Mouse (Mus musculus) large intestine, adult 2 months (tissue): ENCODE measurements at regions not wholly inside any gene's neighbourhood (a gene's known extent, or its start where the extent isn't known, plus 50 kb on each side); places are given as distances from the start of the nearest gene placed in this dataset.

Experiments
- DNase-seq: peaks from one replicate; pipeline ENCODE4 v3.0.0-alpha.2; 2012; ENCODE audit warnings: low read depth, low spot score
- WGBS: fragments of 180-500 bp; shearing (Covaris S2); methylation state at CpG from one replicate; pipeline ENCODE4 v1.1.7; 2018; 5-methylcytosine and 5-hydroxymethylcytosine counted together

DNA sequence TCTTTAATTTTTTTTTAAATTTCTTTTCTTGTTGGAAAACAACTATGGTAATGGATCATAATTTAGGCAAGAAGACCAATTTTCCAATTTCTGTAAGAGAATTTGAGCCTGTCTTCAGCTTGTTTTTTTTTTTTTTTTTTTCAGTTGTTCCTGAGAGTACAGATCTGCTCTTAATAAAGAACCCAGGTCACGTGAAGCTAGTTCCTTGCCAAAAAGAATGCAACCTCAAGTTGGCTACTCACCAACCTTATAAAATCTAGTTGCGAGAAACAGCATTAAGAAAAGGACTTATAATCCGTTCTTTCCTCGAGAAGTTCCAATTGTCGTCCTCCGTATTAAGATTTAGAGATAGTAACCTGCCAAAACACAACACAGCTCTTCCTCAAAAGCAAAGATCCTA lies 58.3 kb upstream of the Intu start:
- no peak for DNase-seq
- WGBS, result 76% methylated on average over 6 of the region's 6 CpGs

DNA sequence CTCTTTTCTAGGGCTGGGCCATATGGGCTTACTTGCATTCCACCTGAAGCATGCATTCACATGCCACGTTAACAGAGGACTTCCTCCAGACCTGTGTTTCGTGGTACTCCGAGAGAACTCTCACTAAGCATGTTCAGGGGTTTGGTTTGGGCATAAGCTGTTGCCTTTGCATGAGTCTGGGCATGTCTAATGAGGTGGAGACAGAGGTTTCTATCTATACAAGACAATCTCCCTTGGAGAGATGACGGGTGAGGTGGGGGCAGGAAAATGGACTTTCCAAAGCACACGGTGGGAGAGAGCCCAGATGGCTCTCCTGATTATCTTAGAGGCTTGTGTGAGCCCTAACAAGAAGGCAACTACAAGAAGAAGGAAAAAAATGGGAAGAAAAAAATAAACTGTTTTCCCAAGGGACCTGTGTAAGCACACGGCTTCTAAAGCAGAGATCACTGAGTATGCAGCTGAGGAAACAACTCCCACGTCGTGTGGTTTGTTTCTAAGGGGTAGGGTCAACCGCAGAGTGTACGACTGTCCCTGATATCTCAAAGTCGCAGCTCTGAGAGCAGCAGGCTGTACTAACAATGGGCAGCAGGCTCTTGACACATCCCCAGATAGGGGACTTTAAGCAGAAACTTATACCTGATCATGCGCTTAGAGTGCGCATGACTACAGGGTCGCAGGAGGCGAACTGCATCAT lies 50.7 kb upstream of the Intu start:
- no peak for DNase-seq
- 78% methylated on average over 15 of the region's 15 CpGs for WGBS
